Mouse (Mus musculus) liver, embryonic 11.5 days (tissue): Measurements from ENCODE around the gene Gcgr. TPM values are rescaled to one million over a fixed set of nuclear protein-coding genes. Genes with fewer than 3 reads are reported as not detected.

Source experiments
- ATAC-seq: fragments of 200-750 bp; cut with Nextera tagmentation; replicated peaks from 2 replicates; pipeline ENCODE4 v1.8.0; 2017; ENCODE audit warnings: moderate number of reproducible peaks, mild to moderate bottlenecking, moderate TSS enrichment, moderate library complexity; ENCODE audit not compliant: low FRiP score
- DNase-seq: peaks from one replicate; pipeline ENCODE4 v3.0.0-alpha.2; 2017; ENCODE audit warnings: low spot score
- H3K27ac ChIP-seq: fragments of 300-500 bp; sonication (generic); 2 replicates; pipeline ENCODE4 v1.5.1; 2014; ENCODE audit warnings: mild to moderate bottlenecking, low read depth, low read length, control low read depth
- H3K27me3 ChIP-seq: fragments of 300-500 bp; sonication (generic); replicated peaks from 2 replicates; pipeline ENCODE4 v1.6.1; 2014; ENCODE audit warnings: low read length, mixed read lengths; ENCODE audit not compliant: control insufficient read depth, insufficient read depth
- H3K36me3 ChIP-seq: fragments of 300-500 bp; sonication (generic); 2 replicates; pipeline ENCODE4 v1.6.1; 2014; ENCODE audit warnings: mild to moderate bottlenecking, low read length, moderate library complexity, mixed read lengths; ENCODE audit not compliant: control insufficient read depth, insufficient read depth
- H3K4me1 ChIP-seq: fragments of 300-500 bp; sonication (generic); replicated peaks from 2 replicates; pipeline ENCODE4 v1.6.1; 2014; ENCODE audit warnings: low read length, mixed read lengths; ENCODE audit not compliant: control insufficient read depth, insufficient read depth
- H3K4me2 ChIP-seq: fragments of 300-500 bp; sonication (generic); 2 replicates; pipeline ENCODE4 v1.6.1; 2014; ENCODE audit warnings: mild to moderate bottlenecking, control low read depth, moderate library complexity
- H3K4me3 ChIP-seq: fragments of 300-500 bp; sonication (generic); 2 replicates; pipeline ENCODE4 v1.5.1; 2014; ENCODE audit warnings: low read depth, low read length, control low read depth
- H3K9ac ChIP-seq: fragments of 300-500 bp; sonication (generic); 2 replicates; pipeline ENCODE4 v1.6.1; 2014; ENCODE audit warnings: low read depth, low read length, control low read depth
- H3K9me3 ChIP-seq: fragments of 300-500 bp; sonication (generic); 2 replicates; pipeline ENCODE4 v1.6.1; 2016; ENCODE audit warnings: low read length, inconsistent platforms, mixed read lengths; ENCODE audit not compliant: control insufficient read depth
- WGBS: fragments of 180-500 bp; shearing (Covaris S2); extraction: QIAGEN DNeasy Blood & Tissue Kit; methylation state at CpG from one replicate; pipeline ENCODE4 v1.1.7; 2014; 5-methylcytosine and 5-hydroxymethylcytosine counted together
- polyA plus RNA-seq: library from polyadenylated mRNA; unstranded; fragments of >200 nt; fragmentation: Nextera tagmentation; extraction: Ambion mirVana; gene quantifications from 2 replicates; pipeline ENCODE4 v1.2.1, GENCODE M21; 2014

Gene Gcgr
- polyA plus RNA-seq, 1 experiment from 2014 or later, result 7.7 TPM

DNA sequence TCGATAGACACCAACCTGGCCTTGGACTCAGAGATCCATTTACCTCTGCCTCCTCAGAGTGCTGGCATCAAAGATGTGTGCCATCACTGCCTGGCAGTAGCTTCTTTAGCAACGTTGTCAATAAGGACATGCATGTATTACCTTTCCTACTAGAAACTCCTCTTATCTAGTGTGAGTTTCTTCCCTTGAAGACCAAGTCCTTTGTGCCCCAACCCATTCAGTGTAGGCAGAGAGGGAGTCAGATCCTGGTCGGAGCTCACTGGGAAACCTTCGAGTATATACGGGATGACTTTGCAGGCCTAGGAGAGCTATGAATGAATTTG is 43.7 kb downstream of the Gcgr start:
- peaks cover 30% of the 10 kb centered on the region for H3K4me1 ChIP-seq
- H3K9me3 ChIP-seq, result no peaks in the 10 kb centered on the region
- H3K4me3 ChIP-seq, result peak overlapping the region; percentile 81
- peak overlapping the region; percentile 97 for H3K9ac ChIP-seq
- no peaks in the 10 kb centered on the region for H3K27me3 ChIP-seq
- peak overlapping the region; percentile 93 for H3K4me2 ChIP-seq
- H3K27ac ChIP-seq, result peak overlapping the region; percentile 85
- WGBS, result 37% methylated on average over 5 of the region's 5 CpGs
- DNase-seq (no peak), ATAC-seq (no peak)
- H3K36me3 ChIP-seq, result peaks cover 40% of the 10 kb centered on the region

DNA sequence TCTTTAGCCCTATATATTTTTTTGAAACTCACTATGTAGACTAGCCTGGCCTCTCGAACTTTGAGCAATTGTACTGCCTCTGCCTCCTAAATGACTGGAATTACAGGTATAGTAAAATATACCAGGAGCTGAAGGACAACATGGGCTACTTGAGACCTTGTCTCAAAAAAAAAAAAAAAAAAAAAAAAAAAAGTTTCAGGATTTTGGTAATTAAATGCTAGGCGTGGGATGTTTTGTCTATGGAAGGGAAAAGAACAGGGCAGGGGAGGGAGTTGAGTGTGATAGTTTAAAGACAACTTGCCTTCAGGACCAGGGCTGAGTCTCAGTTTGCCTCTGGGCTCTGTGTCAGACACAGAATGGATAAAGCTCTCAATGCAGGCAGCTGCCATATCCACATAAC is 44.5 kb downstream of the Gcgr start:
- DNase-seq, result no peak
- Histone ChIP-seq H3K27ac (no peak overlapping the region; the same call in 1 of the 2 replicates), H3K9me3 (no peaks in the 10 kb centered on the region), H3K27me3 (no peaks in the 10 kb centered on the region), H3K4me3 (peak overlapping the region; percentile 81; the same call in 1 of the 2 replicates), H3K36me3 (peaks cover 43% of the 10 kb centered on the region), H3K9ac (no peak overlapping the region), H3K4me2 (no peak overlapping the region), H3K4me1 (peaks cover 37% of the 10 kb centered on the region)
- WGBS, result 82% methylated on average over 2 of the region's 2 CpGs
- ATAC-seq, result no peak

GRCm38 (mm10) chr11:120575940-120576339 is 45.4 kb downstream of the Gcgr start:
- Histone ChIP-seq H3K9me3 (no peaks in the 10 kb centered on the region), H3K4me1 (peaks cover 39% of the 10 kb centered on the region), H3K4me2 (no peak overlapping the region), H3K27me3 (no peaks in the 10 kb centered on the region), H3K27ac (peak overlapping the region; percentile 34; the same call in 1 of the 2 replicates), H3K36me3 (peaks cover 35% of the 10 kb centered on the region), H3K4me3 (no peak overlapping the region), H3K9ac (no peak overlapping the region)
- ATAC-seq, result no peak
- DNase-seq, result no peak

- Histone ChIP-seq H3K9me3 (no peaks in the 10 kb centered on the region), H3K4me2 (peak overlapping the region; percentile 2; the same call in 1 of the 2 replicates), H3K27me3 (no peaks in the 10 kb centered on the region), H3K27ac (peak overlapping the region; percentile 68), H3K36me3 (peaks cover 30% of the 10 kb centered on the region), H3K9ac (no peak overlapping the region), H3K4me1 (peaks cover 34% of the 10 kb centered on the region), H3K4me3 (no peak overlapping the region)
- DNase-seq, result no peak
- ATAC-seq, result no peak
- 80% methylated on average over 3 of the region's 3 CpGs for WGBS
Observed at GRCm38 (mm10) chr11:120576365-120576981, 46.0 kb downstream of the Gcgr start.

- Histone ChIP-seq H3K4me2 (no peak overlapping the region), H3K9ac (no peak overlapping the region)
- no peak for DNase-seq
Observed at GRCm38 (mm10) chr11:120577211-120578023, 46.9 kb downstream of the Gcgr start.

DNA sequence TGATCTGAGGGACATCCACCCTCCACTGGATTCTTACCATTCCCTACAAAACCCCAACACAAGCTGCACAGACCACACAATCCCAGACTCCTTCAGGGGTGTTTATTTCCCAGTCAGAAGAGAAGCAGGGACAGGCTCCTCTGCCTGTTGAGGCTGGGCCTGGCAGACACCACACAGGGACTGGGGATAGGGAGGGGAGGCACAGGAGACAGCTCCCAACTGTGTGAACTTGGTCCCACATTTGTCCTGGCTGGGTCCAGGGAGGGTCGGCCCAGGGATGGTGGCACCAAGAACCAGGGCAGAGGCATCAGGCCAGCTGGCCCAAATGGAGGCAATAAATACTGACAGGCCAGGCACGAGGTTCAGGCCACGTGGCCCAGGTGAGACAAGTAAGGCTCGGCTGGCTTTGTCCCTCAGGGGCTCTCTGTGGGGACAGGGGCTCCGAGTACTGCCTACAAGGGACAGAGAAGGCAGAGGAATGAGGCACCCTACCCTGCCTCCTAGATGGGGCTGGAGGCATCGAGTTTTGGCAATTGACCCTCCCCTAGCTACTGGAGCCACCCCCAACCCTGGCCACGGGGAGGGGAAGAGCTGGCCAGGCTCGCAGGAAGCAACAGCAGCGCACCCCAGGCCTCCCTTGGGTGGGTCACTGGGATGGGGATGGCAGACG is 47.7 kb downstream of the Gcgr start:
- H3K9me3 ChIP-seq, result no peaks in the 10 kb centered on the region
- no peak overlapping the region for H3K4me2 ChIP-seq
- no peak overlapping the region for H3K4me3 ChIP-seq
- H3K27me3 ChIP-seq, result no peaks in the 10 kb centered on the region
- H3K9ac ChIP-seq, result no peak overlapping the region
- WGBS, result 86% methylated on average over 10 of the region's 10 CpGs
- DNase-seq, result no peak
- H3K36me3 ChIP-seq, result peaks cover 29% of the 10 kb centered on the region
- H3K27ac ChIP-seq, result peak overlapping the region; percentile 20; the same call in 1 of the 2 replicates
- H3K4me1 ChIP-seq, result peaks cover 40% of the 10 kb centered on the region
- ATAC-seq, result no peak

More at GRCm38 (mm10) chr11:120577211-120578023, 46.9 kb downstream of the Gcgr start:
- no peaks in the 10 kb centered on the region for H3K9me3 ChIP-seq
- no peak for ATAC-seq
- WGBS, result 83% methylated on average over 7 of the region's 7 CpGs
- no peaks in the 10 kb centered on the region for H3K27me3 ChIP-seq
- peaks cover 38% of the 10 kb centered on the region for H3K4me1 ChIP-seq
- H3K36me3 ChIP-seq, result peaks cover 29% of the 10 kb centered on the region
- H3K27ac ChIP-seq, result peak overlapping the region; percentile 68
- no peak overlapping the region for H3K4me3 ChIP-seq

- Histone ChIP-seq H3K4me3 (no peak overlapping the region; the same call in 1 of the 2 replicates), H3K27me3 (no peaks in the 10 kb centered on the region), H3K36me3 (peaks cover 31% of the 10 kb centered on the region), H3K27ac (no peak overlapping the region; the same call in 1 of the 2 replicates), H3K4me2 (no peak overlapping the region), H3K9ac (no peak overlapping the region), H3K4me1 (peaks cover 40% of the 10 kb centered on the region), H3K9me3 (peaks cover 1% of the 10 kb centered on the region)
- ATAC-seq, result no peak
- WGBS, result 75% methylated on average over 11 of the region's 11 CpGs
- no peak for DNase-seq
Observed at GRCm38 (mm10) chr11:120578694-120579243, 48.3 kb downstream of the Gcgr start.

DNA sequence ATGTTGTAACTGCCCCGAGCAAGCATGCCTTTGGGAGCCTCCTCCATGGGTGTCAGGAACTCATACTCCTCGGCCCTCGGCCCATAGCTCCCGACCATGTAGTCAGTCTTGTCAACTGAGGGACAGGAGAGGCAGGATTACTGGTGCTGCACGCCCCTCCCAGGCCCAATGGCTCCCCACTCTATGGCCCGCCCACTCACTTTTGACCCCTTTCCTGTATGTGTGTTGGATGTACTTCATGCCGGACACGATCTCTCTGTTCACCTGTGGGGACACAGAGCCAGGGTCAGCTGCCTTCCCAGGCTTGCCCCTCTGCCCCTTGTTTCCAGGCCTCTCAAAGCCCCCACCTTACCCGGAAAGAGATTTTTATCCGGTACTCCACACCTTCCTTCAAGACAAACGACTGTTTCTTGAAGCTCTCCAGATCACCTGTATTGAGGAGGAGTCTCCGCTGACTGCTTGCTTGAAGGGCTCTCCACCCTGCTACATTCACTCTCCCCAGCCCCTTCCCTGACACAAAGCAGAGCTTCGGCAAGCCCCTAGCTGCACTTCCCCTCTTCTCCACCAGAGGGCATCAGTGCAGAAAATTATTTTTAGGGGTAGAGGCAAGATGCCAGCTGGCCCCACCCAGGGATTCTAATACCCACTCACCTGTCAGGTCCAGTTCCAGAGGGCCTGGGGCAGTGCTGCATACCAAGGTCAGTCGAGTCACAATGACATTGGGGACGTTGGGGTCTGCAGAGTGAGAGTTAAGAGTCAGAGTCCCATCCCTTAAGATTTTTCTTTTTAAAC is 49.0 kb downstream of the Gcgr start:
- H3K4me3 ChIP-seq, result peak overlapping the region; percentile 98
- H3K27ac ChIP-seq, result no peak overlapping the region; the same call in 1 of the 2 replicates
- H3K9me3 ChIP-seq, result peaks cover 4% of the 10 kb centered on the region
- no peaks in the 10 kb centered on the region for H3K27me3 ChIP-seq
- peak overlapping the region; percentile 94 for H3K4me2 ChIP-seq
- H3K36me3 ChIP-seq, result peaks cover 36% of the 10 kb centered on the region
- DNase-seq (peak; percentile 84), ATAC-seq (no peak)
- peak overlapping the region; percentile 96 for H3K9ac ChIP-seq
- H3K4me1 ChIP-seq, result peaks cover 35% of the 10 kb centered on the region
- WGBS, result 59% methylated on average over 15 of the region's 15 CpGs
